In genomic region chr4:39697565-39697964, GRCm38 (mm10) we compare ENCODE assay signal across 8 mouse cellular contexts.
A peak's percentile ranks its signal among the peaks of the same experiment; 100 is the strongest.
DNase-seq lines count a peak whose midpoint lies in the region.

No protein-coding gene starts in this region.

- peak; percentile 45 for DNase-seq in 416B (ENCODE audit: low read depth)
- peak; percentile 34 for DNase-seq in NIH3T3 (ENCODE audit: low read depth)
- peak; percentile 90 to 93 for DNase-seq in cerebellum, postnatal 36 days
- peak; percentile 19 for DNase-seq in gastrocnemius, postnatal 25 days
- DNase-seq in layer of hippocampus, postnatal 10 days (ENCODE audit: low spot score in 2 of 2), result peak; percentile 91 to 94
- peak; percentile 56 for DNase-seq in mesoderm, embryonic 11.5 days (ENCODE audit: low read depth, low spot score)
- DNase-seq in urinary bladder, postnatal 25 days (ENCODE audit: low spot score), result peak; percentile 48
- no peak for DNase-seq in thymus, postnatal 10 days (ENCODE audit: low spot score in 2 of 2)

Comparison
In these comparisons a context has a peak if more than half of its experiments do, and no peak if none do; other contexts are left out.
1. DNase-seq: peak in 416B (single experiment), NIH3T3 (single experiment), cerebellum, postnatal 36 days (2 of 2), gastrocnemius, postnatal 25 days (single experiment), layer of hippocampus, postnatal 10 days (2 of 2), mesoderm, embryonic 11.5 days (single experiment) and urinary bladder, postnatal 25 days (single experiment); none in thymus, postnatal 10 days (0 of 2).